Mouse (Mus musculus) 3134 (cell line): ENCODE results near the gene Sult2b1.
A peak's percentile ranks its signal among the peaks of the same experiment; 100 is the strongest.

Experiments used
- DNase-seq: peaks from one replicate; pipeline ENCODE4 v3.0.0-alpha.2; 2011; ENCODE audit warnings: low spot score; ENCODE audit not compliant: insufficient read length; ENCODE audit errors: extremely low read depth

Sult2b1 gene

DNA sequence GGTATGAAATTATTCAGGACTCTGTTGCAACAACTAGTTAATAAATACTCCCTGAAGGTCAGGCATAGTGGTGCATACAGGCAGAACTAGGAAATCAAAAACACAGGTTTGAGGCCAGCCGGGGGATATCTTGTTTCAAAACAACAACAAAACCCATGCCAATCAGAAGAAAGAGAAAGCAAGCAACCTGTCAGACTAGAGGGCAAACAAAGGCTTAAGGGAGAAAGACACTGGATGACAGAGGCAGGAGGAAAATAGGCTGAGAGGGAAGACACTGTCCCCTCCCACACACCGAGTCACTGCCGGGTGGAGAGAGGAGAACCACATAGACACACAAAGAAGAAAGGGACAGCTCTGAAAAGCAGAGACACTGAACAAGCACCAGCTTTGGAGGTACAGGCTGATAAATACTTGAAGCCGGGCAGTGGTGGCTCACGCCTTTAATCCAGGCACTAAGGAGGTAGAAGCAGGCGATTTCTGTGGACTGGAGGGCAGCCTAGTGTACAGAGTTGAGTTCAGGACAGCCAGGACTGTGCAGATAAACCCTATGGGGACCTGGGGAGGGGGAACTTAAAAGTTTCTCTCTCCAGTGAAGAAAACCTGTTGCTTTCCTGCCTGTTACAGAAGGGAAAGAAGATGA lies 70.5 kb downstream of the Sult2b1 start:
- no peak for DNase-seq

DNA sequence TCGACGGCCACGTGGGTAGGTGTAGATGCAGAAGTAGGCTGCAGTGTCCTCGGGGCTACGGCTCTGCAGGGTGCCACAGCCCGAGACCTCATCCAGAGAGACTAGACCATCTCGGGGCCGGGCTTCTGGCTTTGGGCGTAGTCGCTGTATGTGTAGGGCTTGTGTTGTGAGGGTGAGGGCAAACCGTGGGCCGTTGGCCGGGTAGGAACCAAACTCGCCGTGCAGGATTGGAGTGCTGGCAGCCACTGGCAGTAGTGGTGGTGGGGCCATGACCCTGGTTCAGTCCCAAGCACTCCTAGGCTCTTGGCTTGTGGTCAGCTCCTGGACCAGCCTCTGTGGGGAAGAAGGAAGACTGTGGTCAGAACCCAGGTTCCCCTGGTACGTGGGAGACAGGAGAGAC lies 71.1 kb downstream of the Sult2b1 start:
- DNase-seq = no peak

DNA sequence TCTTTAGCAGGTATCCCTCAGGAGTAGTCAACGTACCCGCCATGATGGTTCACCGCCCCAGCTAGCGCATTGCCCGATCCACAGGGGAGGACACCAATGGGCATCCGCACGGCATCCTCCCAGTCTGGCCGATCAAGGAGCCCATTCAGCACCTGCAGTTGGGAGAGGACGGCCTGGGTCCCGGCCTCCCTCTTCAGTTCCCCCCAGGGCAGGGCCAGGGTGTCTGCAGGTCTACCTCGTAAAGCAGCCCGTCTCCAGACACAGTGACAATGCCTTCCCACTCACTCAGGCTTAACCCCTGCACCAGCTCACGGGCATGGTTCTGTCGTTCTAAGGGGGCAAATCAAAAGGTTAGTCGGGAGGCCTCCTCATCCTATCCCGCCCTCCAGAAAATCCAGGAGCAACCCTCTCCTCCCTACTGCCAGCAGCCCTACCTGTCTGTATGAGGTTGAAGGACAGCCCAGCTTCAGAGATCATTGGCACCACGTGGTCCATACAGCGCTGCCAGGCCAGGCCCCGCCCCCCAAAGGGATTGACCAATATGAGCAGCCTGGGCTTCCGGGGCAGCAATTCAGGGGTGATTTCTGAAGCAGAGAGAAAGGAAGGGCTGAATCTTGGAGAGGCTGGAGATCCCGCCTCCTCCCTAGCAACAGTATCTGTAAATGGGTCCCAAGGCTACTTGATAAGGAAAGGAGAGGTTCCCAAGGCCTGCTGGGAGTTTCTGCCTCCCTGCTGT lies 72.3 kb downstream of the Sult2b1 start:
- no peak for DNase-seq

GRCm38 (mm10) chr7:45711316-45712021 lies 73.0 kb downstream of the Sult2b1 start:
- DNase-seq = no peak

GRCm38 (mm10) chr7:45710477-45711191 lies 73.8 kb downstream of the Sult2b1 start:
- no peak for DNase-seq

GRCm38 (mm10) chr7:45709677-45710355 lies 74.7 kb downstream of the Sult2b1 start:
- DNase-seq = no peak

- no peak for DNase-seq
Measured at GRCm38 (mm10) chr7:45709036-45709435, 75.4 kb downstream of the Sult2b1 start.

DNA sequence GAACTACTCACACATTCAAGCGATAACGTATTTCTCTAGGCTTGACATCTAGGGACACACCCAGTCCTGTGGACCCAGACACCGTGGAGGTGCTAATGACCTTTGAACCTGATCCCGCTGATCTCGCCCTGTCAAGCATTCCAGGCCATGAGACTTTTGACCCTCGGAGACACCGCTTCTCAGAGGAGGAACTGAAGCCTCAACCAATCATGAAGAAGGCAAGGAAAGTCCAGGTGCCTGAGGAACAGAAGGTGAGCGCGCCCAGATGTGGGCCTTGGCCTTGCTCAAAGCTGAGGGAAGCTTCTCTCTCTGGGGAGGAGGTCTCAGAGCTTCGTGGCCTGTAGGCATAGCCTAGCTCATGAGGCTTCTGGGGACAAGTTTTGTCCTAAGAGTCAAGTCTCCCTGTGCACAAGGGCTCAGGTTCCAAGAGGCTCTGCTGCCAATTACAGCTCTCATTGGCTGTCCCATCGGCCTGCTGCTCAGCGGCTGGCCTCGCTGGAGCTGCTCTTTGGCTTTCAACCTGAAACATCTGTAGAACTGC lies 76.2 kb downstream of the Sult2b1 start:
- no peak for DNase-seq

DNA sequence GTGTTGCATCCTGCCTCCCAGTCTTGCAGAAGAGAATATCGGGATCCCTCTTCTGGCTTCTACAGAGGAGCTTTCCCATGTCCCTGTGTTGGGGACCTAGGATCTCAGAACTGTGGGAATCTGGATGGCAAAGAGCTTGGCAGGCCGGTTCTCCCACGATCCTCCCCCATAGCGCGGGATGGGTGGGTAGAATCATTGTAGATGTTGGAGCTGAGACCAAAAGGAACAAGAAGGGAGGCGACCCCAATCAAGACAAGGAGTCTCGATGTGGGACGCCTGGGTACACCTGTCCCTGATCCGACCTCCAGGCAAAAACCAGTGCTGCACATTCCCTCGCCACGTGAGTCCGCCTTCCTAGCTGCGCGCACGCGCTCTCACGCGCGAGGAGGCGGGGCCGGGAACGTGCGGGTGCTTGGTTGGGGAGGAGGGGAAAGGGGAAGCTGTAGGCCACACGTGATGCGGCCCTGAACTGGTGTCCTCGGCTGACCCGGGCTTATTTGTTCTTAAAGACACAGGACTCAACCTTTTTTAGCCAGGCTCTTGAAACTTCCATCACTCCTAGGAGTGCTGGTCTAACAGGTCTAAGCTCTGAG lies 77.0 kb downstream of the Sult2b1 start:
- peak; percentile 95 for DNase-seq

DNA sequence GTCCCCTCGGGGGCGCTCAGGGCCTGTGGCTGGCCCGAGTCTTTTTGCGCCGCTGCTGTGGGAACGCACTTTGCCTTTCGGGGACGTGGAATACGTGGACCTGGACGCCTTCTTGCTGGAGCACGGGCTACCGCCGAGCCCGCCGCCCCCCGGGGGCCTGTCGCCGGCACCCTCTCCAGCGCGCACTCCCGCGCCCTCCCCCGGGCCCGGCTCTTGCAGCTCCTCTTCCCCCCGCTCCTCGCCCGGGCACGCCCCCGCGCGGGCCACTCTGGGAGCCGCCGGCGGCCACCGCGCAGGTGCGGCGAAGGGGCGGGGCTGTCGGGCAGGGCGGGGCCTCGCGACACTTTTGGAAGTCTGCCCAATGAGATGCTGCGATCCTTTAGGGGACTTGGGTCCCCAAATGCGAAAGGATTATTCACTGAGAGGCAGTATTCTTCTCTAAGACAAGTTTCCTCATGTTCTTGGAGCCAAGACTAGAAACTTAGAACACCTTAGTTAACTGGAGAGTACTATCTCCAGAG lies 77.7 kb downstream of the Sult2b1 start:
- peak; percentile 84 for DNase-seq

DNA sequence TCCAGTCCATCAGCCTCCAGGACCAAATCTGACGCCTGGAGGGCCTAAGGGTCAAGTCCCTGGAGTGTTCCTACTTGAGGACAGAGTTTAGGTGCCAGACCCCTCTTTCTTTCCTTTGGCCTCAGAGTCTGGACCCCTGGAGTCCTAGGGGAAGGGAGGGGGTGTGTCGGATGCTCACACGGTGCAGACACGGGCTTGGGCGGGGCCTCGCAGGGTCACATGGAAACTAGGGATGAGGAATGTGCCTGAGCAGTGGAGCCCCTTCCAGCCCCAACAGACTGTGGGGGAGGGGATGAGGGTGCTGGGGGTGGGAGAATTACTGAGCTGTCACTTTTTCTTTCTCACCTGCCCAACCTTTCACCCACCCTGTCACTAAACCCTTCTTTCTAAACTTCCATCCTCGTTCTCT lies 78.6 kb downstream of the Sult2b1 start:
- peak; percentile 64 for DNase-seq

DNA sequence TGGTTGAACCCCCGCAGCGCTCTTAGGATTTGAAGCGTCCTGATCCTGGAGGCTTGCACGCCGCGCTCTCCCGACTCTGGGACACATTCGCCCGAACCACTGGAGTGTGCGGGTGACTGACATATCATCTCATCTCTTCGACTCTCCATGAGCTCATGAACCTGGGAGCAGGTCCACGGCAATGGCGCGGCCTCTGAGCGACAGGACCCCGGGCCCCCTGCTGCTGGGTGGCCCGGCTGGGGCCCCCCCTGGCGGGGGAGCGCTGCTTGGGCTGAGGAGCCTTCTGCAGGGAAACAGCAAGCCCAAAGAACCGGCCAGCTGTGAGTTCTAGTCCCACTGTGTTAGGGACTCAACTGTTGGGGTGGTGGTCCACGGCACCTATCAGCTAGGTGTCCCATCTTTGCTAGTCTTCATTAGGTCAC lies 79.0 kb downstream of the Sult2b1 start:
- DNase-seq = no peak

- peak; percentile 97 for DNase-seq
Measured at GRCm38 (mm10) chr7:45704730-45705442, 79.6 kb downstream of the Sult2b1 start, which contains the start of gene Dbp. Gene Dbp (plus strand): TSS chr7:45705088.

DNA sequence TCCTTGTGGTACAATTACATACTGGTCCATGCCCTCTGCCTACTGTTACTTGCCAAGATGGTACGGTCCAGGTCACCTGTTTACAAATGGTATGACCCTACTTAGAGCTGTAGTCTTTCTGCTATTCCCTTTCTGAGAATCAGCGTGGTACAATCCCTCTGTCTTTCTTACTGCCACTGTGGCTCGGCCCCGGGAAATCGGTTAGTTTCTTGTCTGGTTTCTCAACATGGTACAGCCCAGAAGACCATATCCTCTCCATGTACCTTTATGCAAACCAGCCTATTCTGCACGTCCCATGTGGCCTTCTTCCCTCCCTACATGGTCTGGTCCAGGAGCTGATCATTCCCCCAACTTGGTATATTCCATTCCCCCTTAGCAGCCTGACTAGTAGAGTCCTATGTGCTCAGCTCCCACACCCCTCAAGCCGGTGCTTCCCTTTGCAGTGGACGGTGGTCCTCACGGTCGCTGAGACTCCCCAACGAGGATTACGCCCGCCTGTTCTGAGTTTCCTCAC lies 80.4 kb downstream of the Sult2b1 start:
- peak; percentile 70 for DNase-seq

- no peak for DNase-seq
Measured at GRCm38 (mm10) chr7:45703521-45704033, 80.9 kb downstream of the Sult2b1 start.

GRCm38 (mm10) chr7:45702809-45703520 lies 81.5 kb downstream of the Sult2b1 start:
- no peak for DNase-seq

- no peak for DNase-seq
Measured at GRCm38 (mm10) chr7:45702316-45702715, 82.2 kb downstream of the Sult2b1 start.

DNA sequence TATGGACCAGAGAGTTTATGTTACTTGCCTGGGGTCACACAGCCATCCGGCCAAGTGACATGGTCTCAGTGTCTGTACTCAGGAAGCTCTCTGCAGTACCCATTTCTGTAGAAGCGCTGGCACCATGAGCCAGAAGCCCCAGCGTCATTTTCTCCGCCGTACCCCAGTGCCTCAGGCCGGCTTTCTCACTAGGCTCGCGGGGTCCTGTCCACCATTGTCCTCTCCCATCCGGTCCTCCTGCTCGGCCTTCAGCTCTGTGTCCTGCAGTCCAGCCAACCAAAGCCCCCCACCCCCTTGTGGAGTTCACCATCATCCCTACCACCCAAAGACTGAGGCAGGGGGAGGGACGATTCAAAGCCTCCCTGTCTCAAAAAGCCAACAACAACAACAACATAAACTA lies 82.9 kb downstream of the Sult2b1 start:
- no peak for DNase-seq
